Mouse (Mus musculus): ENCODE measurements at regions not wholly inside any gene's neighbourhood (a gene's known extent, or its start where the extent isn't known, plus 50 kb on each side); places are given as distances from the start of the nearest gene placed in this dataset.

DNA sequence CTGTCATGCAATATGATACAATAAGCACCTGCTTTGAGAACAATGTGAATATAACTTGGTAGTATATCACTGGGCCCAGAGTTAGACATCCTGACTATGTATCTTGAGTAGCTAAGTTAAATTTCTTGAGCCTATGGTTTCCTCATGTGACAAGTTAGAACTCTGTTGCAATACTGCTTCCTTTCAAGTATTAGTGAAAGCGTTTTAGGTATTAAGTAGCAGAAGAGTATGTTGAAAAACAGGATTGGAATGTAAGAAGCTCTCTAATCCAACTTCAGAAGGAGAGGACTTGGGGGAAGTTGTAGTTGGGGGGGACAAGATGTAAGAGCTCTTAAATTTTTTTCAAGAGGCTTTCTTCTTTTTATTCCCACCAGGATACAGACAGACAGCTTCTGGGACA is 431.9 kb downstream of the Bmper start:
- TF ChIP-seq POLR2A (IDR thresholded peaks at IDR 0.05; ENCODE audit: insufficient read depth, low read depth, low read length): no peak
- TF ChIP-seq CTCF (IDR thresholded peaks at IDR 0.05): no peak
- TF ChIP-seq EP300 (IDR thresholded peaks at IDR 0.05; ENCODE audit: insufficient read depth, low read depth, low read length): no peak
